ENCODE assay signal across 11 mouse cellular contexts in genomic region chr13:114736066-114736465, GRCm38 (mm10).
"Had no signal": no experiment of that assay in that cellular context is flagged by ENCODE, and none has a peak within 500 bp of the region (broad histone marks: within the 10 kb centered on the region; RNA-seq: fewer than 3 reads in every experiment).

No protein-coding gene starts in this region.

- H3K4me3 ChIP-seq: layer of hippocampus, adult 2 months; limb, embryonic 12.5 days; liver, embryonic 13.5 days; lung, embryonic 15.5 days; midbrain, embryonic 12.5 days had no signal

- H3K27me3 ChIP-seq: limb, embryonic 12.5 days; liver, embryonic 13.5 days; lung, embryonic 15.5 days; midbrain, embryonic 12.5 days had no signal

- DNase-seq: kidney, postnatal 10 days; kidney, postnatal 4 days; liver; liver, embryonic 13.5 days; liver, postnatal 0 days; right cerebral cortex, postnatal 25 days; thymus, postnatal 4 days had no signal

- H3K36me3 ChIP-seq: limb, embryonic 12.5 days; liver, embryonic 13.5 days; lung, embryonic 15.5 days; midbrain, embryonic 12.5 days had no signal

- H3K4me2 ChIP-seq: limb, embryonic 12.5 days; liver, embryonic 13.5 days; lung, embryonic 15.5 days; midbrain, embryonic 12.5 days had no signal
